Mouse (Mus musculus) hindbrain, embryonic 13.5 days (tissue): ENCODE data around the gene Map3k14. TPM values are rescaled to one million over a fixed set of nuclear protein-coding genes. Genes with fewer than 3 reads are reported as not detected.

Experiments
- ATAC-seq: fragments of 200-750 bp; cut with Nextera tagmentation; 2 replicates; pipeline ENCODE4 v1.8.0; 2017; ENCODE audit warnings: moderate TSS enrichment; ENCODE audit not compliant: low FRiP score
- H3K27ac ChIP-seq: fragments of 300-500 bp; sonication (generic); 2 replicates; pipeline ENCODE4 v1.5.1; 2015; ENCODE audit warnings: inconsistent platforms, mild to moderate bottlenecking, moderate library complexity
- H3K27me3 ChIP-seq: fragments of 300-500 bp; sonication (generic); 2 replicates; pipeline ENCODE4 v1.6.1; 2015; ENCODE audit warnings: mild to moderate bottlenecking, inconsistent platforms
- H3K36me3 ChIP-seq: fragments of 300-500 bp; sonication (generic); 2 replicates; pipeline ENCODE4 v1.6.1; 2015; ENCODE audit warnings: mild to moderate bottlenecking, inconsistent platforms
- H3K4me1 ChIP-seq: fragments of 300-500 bp; sonication (generic); replicated peaks from 2 replicates; pipeline ENCODE4 v1.6.1; 2015; ENCODE audit warnings: inconsistent platforms
- H3K4me2 ChIP-seq: fragments of 300-500 bp; sonication (generic); 2 replicates; pipeline ENCODE4 v1.6.1; 2015; ENCODE audit warnings: inconsistent platforms, mild to moderate bottlenecking, moderate library complexity
- H3K4me3 ChIP-seq: fragments of 300-500 bp; sonication (generic); 2 replicates; pipeline ENCODE4 v1.5.1; 2015; ENCODE audit warnings: mild to moderate bottlenecking, inconsistent platforms
- H3K9ac ChIP-seq: fragments of 300-500 bp; sonication (generic); 2 replicates; pipeline ENCODE4 v1.6.1; 2015; ENCODE audit warnings: mild to moderate bottlenecking, inconsistent platforms
- H3K9me3 ChIP-seq: fragments of 300-500 bp; sonication (generic); 2 replicates; pipeline ENCODE4 v1.6.1; 2016; ENCODE audit warnings: inconsistent platforms
- WGBS: fragments of 180-500 bp; shearing (Covaris S2); methylation state at CpG from one replicate; pipeline ENCODE4 v1.1.7; 2015; 5-methylcytosine and 5-hydroxymethylcytosine counted together
- polyA plus RNA-seq: library from polyadenylated mRNA; unstranded; fragments of >200 nt; fragmentation: Nextera tagmentation; extraction: Ambion mirVana; gene quantifications from 2 replicates; pipeline ENCODE4 v1.2.1, GENCODE M21; 2015

The Map3k14 gene
- polyA plus RNA-seq, 1 experiment from 2014 or later: 3.2 TPM

- Histone ChIP-seq H3K4me2 (no peak overlapping the region), H3K9ac (no peak overlapping the region), H3K4me1 (peaks cover 9% of the 10 kb centered on the region), H3K27me3 (peaks cover 38% of the 10 kb centered on the region), H3K27ac (no peak overlapping the region), H3K9me3 (no peaks in the 10 kb centered on the region), H3K4me3 (no peak overlapping the region), H3K36me3 (no peaks in the 10 kb centered on the region)
- ATAC-seq: no peak
- 81% methylated on average over 5 of the region's 5 CpGs for WGBS
Observed at GRCm38 (mm10) chr11:103177216-103177615, 90.1 kb downstream of the Map3k14 start.

GRCm38 (mm10) chr11:103176510-103176909, 90.8 kb downstream of the Map3k14 start:
- H3K9ac ChIP-seq: no peak overlapping the region
- H3K4me2 ChIP-seq: no peak overlapping the region
- no peak overlapping the region for H3K4me3 ChIP-seq
- peaks cover 39% of the 10 kb centered on the region for H3K27me3 ChIP-seq
- peaks cover 16% of the 10 kb centered on the region for H3K4me1 ChIP-seq
- no peak for ATAC-seq
- H3K27ac ChIP-seq: no peak overlapping the region
- no peaks in the 10 kb centered on the region for H3K36me3 ChIP-seq
- H3K9me3 ChIP-seq: no peaks in the 10 kb centered on the region
- WGBS: 89% methylated on average over 1 of the region's 1 CpGs

- H3K4me2 ChIP-seq: no peak overlapping the region
- no peak for ATAC-seq
- no peaks in the 10 kb centered on the region for H3K36me3 ChIP-seq
- no peak overlapping the region for H3K4me3 ChIP-seq
- peaks cover 21% of the 10 kb centered on the region for H3K4me1 ChIP-seq
- 77% methylated on average over 14 of the region's 14 CpGs for WGBS
- peaks cover 44% of the 10 kb centered on the region for H3K27me3 ChIP-seq
- H3K9ac ChIP-seq: no peak overlapping the region
- H3K9me3 ChIP-seq: no peaks in the 10 kb centered on the region
- H3K27ac ChIP-seq: no peak overlapping the region
Observed at GRCm38 (mm10) chr11:103175688-103176442, 91.4 kb downstream of the Map3k14 start.

GRCm38 (mm10) chr11:103174891-103175391, 92.3 kb downstream of the Map3k14 start:
- Histone ChIP-seq H3K4me1 (peaks cover 28% of the 10 kb centered on the region), H3K27ac (no peak overlapping the region), H3K9ac (peak overlapping the region; percentile 24), H3K27me3 (peaks cover 53% of the 10 kb centered on the region), H3K4me2 (no peak overlapping the region), H3K36me3 (no peaks in the 10 kb centered on the region), H3K9me3 (no peaks in the 10 kb centered on the region), H3K4me3 (no peak overlapping the region)
- no peak for ATAC-seq
- WGBS: 50% methylated on average over 8 of the region's 8 CpGs

DNA sequence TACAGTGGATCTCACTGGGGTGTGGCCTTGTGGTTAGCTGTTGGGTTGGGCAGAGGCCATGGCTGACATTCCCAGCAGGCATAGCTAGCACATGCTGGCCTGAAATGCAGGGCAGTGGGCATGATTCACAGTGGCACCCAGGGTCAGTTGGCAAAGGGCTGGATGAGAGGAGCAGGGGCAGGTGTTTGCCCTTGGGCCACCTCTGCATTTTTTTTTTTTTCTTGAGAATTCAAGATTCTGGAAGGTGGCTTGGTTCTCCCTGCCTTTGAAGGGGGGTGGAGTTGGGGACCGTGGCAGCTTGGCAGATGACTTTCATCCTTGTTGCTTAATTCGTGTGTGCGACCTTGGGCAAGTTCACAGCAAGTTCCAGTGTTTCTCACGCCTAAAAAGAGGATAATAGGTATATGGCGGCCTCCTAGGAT, 92.8 kb downstream of the Map3k14 start:
- Histone ChIP-seq H3K27ac (no peak overlapping the region), H3K4me1 (peaks cover 33% of the 10 kb centered on the region), H3K9ac (no peak overlapping the region; the same call in 1 of the 2 replicates), H3K9me3 (no peaks in the 10 kb centered on the region), H3K36me3 (no peaks in the 10 kb centered on the region), H3K4me2 (no peak overlapping the region), H3K27me3 (peaks cover 58% of the 10 kb centered on the region), H3K4me3 (no peak overlapping the region)
- 79% methylated on average over 5 of the region's 5 CpGs for WGBS
- no peak for ATAC-seq

GRCm38 (mm10) chr11:103173771-103174344, 93.4 kb downstream of the Map3k14 start:
- Histone ChIP-seq H3K9me3 (no peaks in the 10 kb centered on the region), H3K36me3 (no peaks in the 10 kb centered on the region), H3K4me2 (no peak overlapping the region), H3K4me1 (peaks cover 39% of the 10 kb centered on the region), H3K27me3 (peaks cover 64% of the 10 kb centered on the region), H3K4me3 (no peak overlapping the region), H3K27ac (no peak overlapping the region), H3K9ac (no peak overlapping the region)
- ATAC-seq: no peak
- WGBS: 91% methylated on average over 11 of the region's 11 CpGs

- ATAC-seq: no peak
- no peaks in the 10 kb centered on the region for H3K36me3 ChIP-seq
- H3K9me3 ChIP-seq: no peaks in the 10 kb centered on the region
- H3K27ac ChIP-seq: no peak overlapping the region
- peaks cover 67% of the 10 kb centered on the region for H3K27me3 ChIP-seq
- no peak overlapping the region for H3K9ac ChIP-seq
- H3K4me3 ChIP-seq: no peak overlapping the region
- peak overlapping the region; percentile 83; the same call in 1 of the 2 replicates for H3K4me2 ChIP-seq
- peaks cover 42% of the 10 kb centered on the region for H3K4me1 ChIP-seq
- 83% methylated on average over 7 of the region's 7 CpGs for WGBS
Observed at GRCm38 (mm10) chr11:103173041-103173770, 94.1 kb downstream of the Map3k14 start.

DNA sequence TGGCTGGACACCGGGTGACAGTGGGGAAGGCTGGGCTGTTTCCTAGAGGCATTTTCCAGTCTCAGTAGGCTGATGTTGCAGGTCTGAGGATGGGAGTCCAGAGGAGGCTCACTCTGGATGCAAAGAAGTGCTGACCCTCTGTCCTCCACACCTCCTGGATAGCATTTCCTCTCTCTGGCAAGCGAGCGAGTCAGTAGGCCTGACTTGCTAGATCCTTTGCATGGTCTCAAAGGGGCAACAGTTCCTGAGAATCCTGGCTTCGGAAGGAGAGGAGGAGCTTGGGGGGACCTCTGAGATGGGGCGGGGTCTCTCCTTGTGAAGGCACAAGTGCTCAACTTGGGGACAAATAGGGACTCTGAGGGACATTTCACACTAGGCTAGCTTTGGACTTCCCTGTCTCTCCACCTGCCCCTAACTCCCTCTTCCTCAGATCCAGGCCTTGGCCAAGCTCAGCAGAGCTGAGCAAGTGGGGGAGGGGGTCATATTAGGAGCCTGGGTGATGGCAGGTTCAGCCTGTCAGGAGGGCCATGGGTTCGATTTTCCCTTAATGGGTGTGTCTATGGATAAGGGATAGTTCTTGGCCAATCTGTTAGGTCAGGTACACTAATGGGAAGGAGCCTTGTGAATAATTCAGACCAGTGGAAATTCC, 94.8 kb downstream of the Map3k14 start:
- whole genome bisulfite sequencing: 61% methylated on average over 6 of the region's 6 CpGs
- Histone ChIP-seq H3K4me3 (peak overlapping the region; percentile 74), H3K27me3 (peaks cover 69% of the 10 kb centered on the region), H3K27ac (no peak overlapping the region), H3K9me3 (no peaks in the 10 kb centered on the region), H3K9ac (peak overlapping the region; percentile 76; the same call in 1 of the 2 replicates), H3K4me2 (peak overlapping the region; percentile 83), H3K4me1 (peaks cover 42% of the 10 kb centered on the region), H3K36me3 (no peaks in the 10 kb centered on the region)
- no peak for ATAC-seq

DNA sequence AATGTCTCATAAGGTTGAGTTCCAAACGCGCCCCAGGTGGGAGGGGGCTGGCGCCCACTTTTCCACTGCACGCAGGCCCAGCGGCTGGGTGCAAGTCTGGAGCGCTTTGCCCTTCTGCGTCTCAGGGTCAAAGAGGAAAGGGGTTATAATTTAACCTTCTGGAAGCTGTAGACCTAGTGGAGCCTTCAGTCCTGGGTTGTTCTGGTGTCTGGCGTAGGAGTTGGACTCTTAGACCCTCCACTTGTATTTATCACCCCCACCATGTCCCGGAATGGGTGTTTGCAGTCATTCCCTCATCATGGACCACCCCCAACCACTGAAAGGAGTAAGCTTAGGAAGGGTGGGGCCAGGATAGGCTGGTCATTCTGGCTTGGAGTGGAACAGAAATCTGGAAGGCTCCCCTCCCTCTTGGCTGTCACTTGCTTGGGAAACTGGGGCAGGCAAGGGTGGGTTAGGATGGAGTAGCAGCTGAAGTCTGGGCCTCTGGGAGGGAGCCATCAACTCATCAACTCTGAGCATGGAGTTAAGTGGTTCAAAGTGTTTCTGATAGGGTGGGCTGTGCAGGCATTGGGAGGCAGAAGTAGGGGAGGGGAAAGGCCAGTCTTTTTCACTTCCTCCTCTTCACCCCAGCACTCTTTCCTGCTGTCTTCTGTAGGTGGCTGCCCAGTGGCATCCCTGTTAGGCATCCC, 95.4 kb downstream of the Map3k14 start:
- WGBS: 44% methylated on average over 9 of the region's 9 CpGs
- peaks cover 42% of the 10 kb centered on the region for H3K4me1 ChIP-seq

DNA sequence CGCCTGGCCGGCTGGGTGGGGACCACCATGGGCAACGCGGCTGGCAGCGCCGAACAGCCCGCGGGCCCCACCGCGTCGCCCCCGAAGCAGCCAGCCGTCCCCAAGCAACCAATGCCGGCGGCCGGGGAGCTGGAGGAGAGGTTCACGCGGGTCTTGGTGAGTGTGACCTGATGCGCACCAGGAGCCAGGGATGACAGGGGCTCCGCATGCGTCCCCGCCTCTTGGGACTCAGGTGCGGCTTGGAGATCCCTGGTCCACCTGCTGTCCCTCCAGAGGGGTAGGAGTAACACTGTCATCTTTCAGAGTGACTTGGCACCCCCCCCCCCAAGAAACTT, 96.0 kb downstream of the Map3k14 start:
- peaks cover 70% of the 10 kb centered on the region for H3K27me3 ChIP-seq
- ATAC-seq: peak; percentile 15; the same call in 1 of the 2 replicates

More for the DNA sequence above, 95.4 kb downstream of the Map3k14 start:
- Histone ChIP-seq H3K27ac (no peak overlapping the region), H3K4me2 (peak overlapping the region; percentile 83), H3K4me3 (peak overlapping the region; percentile 74), H3K36me3 (no peaks in the 10 kb centered on the region), H3K27me3 (peaks cover 70% of the 10 kb centered on the region), H3K9me3 (no peaks in the 10 kb centered on the region), H3K9ac (peak overlapping the region; percentile 76; the same call in 1 of the 2 replicates)
- ATAC-seq: no peak

DNA sequence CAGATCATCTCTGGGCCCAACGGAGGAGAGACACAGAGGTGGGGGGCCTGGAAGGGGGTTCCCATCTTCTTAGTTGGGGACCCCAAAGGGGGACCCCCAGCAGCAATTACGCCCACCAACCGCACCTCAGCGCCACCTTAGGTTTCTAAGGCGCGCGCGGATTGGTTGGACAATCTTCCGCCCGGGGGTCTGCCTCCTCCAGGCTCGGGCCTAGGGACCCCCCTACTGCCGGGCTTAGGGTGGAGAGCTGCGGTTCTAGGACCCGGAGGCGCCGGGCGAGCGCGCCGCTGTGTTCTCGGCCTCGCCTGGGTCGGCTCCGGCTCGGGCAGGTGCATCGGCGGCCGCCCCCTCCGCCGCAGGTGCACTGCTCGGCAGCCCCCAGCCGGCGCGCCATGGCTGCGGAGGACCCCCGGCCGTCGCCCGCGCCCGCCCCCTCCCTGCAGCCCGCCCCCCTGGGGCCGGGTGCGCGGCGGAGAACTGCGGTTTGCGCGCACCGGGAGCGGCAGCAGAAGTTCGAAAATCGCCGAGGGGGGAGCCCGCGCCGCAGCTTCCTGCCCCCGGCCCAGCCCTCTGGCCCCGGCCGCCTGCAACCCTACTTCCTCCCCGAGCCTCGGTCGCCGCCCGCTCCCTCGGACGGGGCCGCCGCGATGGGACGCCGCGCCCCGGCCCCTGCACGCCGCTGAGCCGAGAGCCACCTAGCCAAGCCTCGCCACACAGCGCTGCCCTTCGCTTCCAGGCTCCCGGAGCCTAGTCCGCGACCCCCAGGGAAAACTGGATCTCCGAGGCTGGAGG, 96.6 kb downstream of the Map3k14 start, which contains the start of gene Fmnl1:
Fmnl1 (plus strand) TSS at position 614 of the 792 bp plus-strand sequence.
- peaks cover 42% of the 10 kb centered on the region for H3K4me1 ChIP-seq
- H3K36me3 ChIP-seq: no peaks in the 10 kb centered on the region
- ATAC-seq: peak; percentile 86
- peak within 1 kb of the TSS; percentile 74 for H3K4me3 ChIP-seq
- no peaks in the 10 kb centered on the region for H3K9me3 ChIP-seq
- WGBS: under 1% methylated on average over 58 of the region's 84 CpGs
- H3K9ac ChIP-seq: peak within 1 kb of the TSS; percentile 76
- H3K27me3 ChIP-seq: peaks cover 71% of the 10 kb centered on the region
- peak within 1 kb of the TSS; percentile 48; the same call in 1 of the 2 replicates for H3K27ac ChIP-seq
- peak within 1 kb of the TSS; percentile 83 for H3K4me2 ChIP-seq

More for the DNA sequence above, 96.0 kb downstream of the Map3k14 start:
- peak overlapping the region; percentile 83 for H3K4me2 ChIP-seq
- no peaks in the 10 kb centered on the region for H3K36me3 ChIP-seq
- peak overlapping the region; percentile 74 for H3K4me3 ChIP-seq
- no peaks in the 10 kb centered on the region for H3K9me3 ChIP-seq
- WGBS: 2% methylated on average over 23 of the region's 23 CpGs
- H3K27ac ChIP-seq: 0 out of 2 replicates have a peak overlapping the region, but pooled peaks have one; percentile 48
- H3K4me1 ChIP-seq: peaks cover 42% of the 10 kb centered on the region
- H3K9ac ChIP-seq: peak overlapping the region; percentile 76
